Mouse (Mus musculus): ENCODE data around the gene Sap18b.

Gene Sap18b

DNA sequence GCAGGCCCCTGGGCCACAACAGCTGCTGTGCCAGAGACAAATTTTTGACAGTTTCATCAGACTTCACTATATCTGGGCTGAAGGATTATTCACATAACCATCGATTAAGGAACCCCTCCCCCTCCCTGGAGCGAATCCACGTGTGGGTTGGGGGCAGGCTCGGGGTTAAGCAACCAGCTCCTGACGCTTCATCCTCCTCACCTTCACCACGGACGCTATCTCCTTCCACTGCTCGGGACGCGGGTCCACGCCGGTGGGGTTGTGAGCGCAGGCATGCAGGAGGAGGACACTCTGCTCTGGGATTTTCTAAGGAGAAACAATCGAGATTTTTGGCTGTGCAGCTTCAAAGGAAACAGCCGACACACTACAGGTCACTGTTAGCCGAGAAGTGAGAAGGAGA lies 46.5 kb downstream of the Sap18b start:
- DNase-seq (ENCODE audit: low read depth in 2 of 2, low spot score in 2 of 2) = no peak

DNA sequence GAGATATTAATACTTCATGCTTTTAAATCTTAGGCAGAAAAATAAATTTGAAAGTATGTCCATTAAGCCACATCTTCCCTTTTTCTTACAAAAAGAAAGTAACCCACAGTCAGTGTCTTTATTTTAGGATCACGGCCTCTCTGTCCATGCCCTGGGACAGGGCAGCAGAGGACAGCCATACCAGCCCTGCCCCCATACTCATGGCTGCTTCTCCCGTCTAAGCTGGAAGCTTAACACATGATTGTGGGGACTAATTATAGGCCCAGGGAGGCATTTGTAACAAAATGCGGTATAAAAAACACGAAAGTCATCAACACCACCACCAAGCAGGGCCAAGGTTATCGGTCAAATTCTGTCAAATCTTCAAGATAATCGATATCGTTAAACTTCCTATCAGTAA lies 50.1 kb downstream of the Sap18b start:
- DNase-seq (ENCODE audit: low read depth in 2 of 2, low spot score in 2 of 2) = no peak
